Mouse (Mus musculus): ENCODE measurements around the gene Spg7. TPM values are rescaled to one million over a fixed set of nuclear protein-coding genes. Genes with fewer than 3 reads are reported as not detected.
"Not testable (repeated sequence)": the region's sequence is repeated elsewhere in the genome, so short reads cannot be mapped to it uniquely, and the experiment has no call there.

Spg7 gene
- polyA plus RNA-seq, 1 experiment from 2014 or later, result 143 TPM

- ChIA-PET POLR2A (no interaction called here), CTCF (no interaction called here)
- TF ChIP-seq CTCF (IDR thresholded peaks at IDR 0.05), result no peak
- in situ Hi-C loops (cut with MboI; ENCODE audit: low pct_unique_long_range_greater_than_20kb), result no loop called here
- no peaks in the 10 kb centered on the region for H3K27me3 ChIP-seq
- DNase-seq (ENCODE audit: low read depth, low spot score), result no peak
- no peak for ATAC-seq
Observed at GRCm38 (mm10) chr8:123087289-123087688, 24.5 kb downstream of the Spg7 start.

GRCm38 (mm10) chr8:123097216-123097615, 34.5 kb downstream of the Spg7 start:
- ChIA-PET POLR2A (no interaction called here), CTCF (no interaction called here)
- no peak for TF ChIP-seq CTCF (IDR thresholded peaks at IDR 0.05)
- ATAC-seq (no peak), DNase-seq (ENCODE audit: low read depth, low spot score) (no peak)
- H3K27me3 ChIP-seq, result no peaks in the 10 kb centered on the region
- in situ Hi-C loops (cut with MboI; ENCODE audit: low pct_unique_long_range_greater_than_20kb), result loop anchor here (10.0 kb wide), 1 partner anchor 192 kb away; no protein-coding TSS in a partner anchor

- ChIA-PET POLR2A (no interaction called here), CTCF (no interaction called here)
- DNase-seq (ENCODE audit: low read depth, low spot score), result no peak
- no peak for TF ChIP-seq CTCF (IDR thresholded peaks at IDR 0.05)
- ATAC-seq, result no peak
- H3K27me3 ChIP-seq, result no peaks in the 10 kb centered on the region
- in situ Hi-C loops (cut with MboI; ENCODE audit: low pct_unique_long_range_greater_than_20kb), result loop anchor here (10.0 kb wide), 1 partner anchor 193 kb away; no protein-coding TSS in a partner anchor
Observed at GRCm38 (mm10) chr8:123097786-123098584, 35.2 kb downstream of the Spg7 start.

- CTCF ChIA-PET, result interaction anchor here (1.7 to 2.7 kb wide), 2 partner anchors 194 to 265 kb away, joined by 8 to 10 read pairs; no protein-coding TSS in a partner anchor
- TF ChIP-seq CTCF (IDR thresholded peaks at IDR 0.05), result no peak
- H3K27me3 ChIP-seq, result no peaks in the 10 kb centered on the region
- POLR2A ChIA-PET, result interaction anchor here (0.6 kb wide), 1 partner anchor 361 kb away, joined by 3 read pairs; no protein-coding TSS in a partner anchor
- DNase-seq (ENCODE audit: low read depth, low spot score) (peak; percentile 84), ATAC-seq (peak; percentile 62)
- in situ Hi-C loops (cut with MboI; ENCODE audit: low pct_unique_long_range_greater_than_20kb), result loop anchor here (5.0 kb wide), 1 partner anchor 268 kb away; no protein-coding TSS in a partner anchor
Observed at GRCm38 (mm10) chr8:123100288-123100687, 37.5 kb downstream of the Spg7 start.

- H3K27me3 ChIP-seq, result no peaks in the 10 kb centered on the region
- ChIA-PET CTCF (interaction anchor here (1.3 to 2.7 kb wide), 3 partner anchors 13 to 266 kb away, joined by 3 to 10 read pairs (median 8); no protein-coding TSS in a partner anchor), POLR2A (interaction anchor here (0.9 kb wide), 1 partner anchor 194 kb away, joined by 4 read pairs; no protein-coding TSS in a partner anchor)
- ATAC-seq, result no peak
- no peak for TF ChIP-seq CTCF (IDR thresholded peaks at IDR 0.05)
- no peak for DNase-seq (ENCODE audit: low read depth, low spot score)
- in situ Hi-C loops (cut with MboI; ENCODE audit: low pct_unique_long_range_greater_than_20kb), result loop anchor here (5.0 kb wide), 1 partner anchor 269 kb away; no protein-coding TSS in a partner anchor
Observed at GRCm38 (mm10) chr8:123101244-123101643, 38.5 kb downstream of the Spg7 start.

GRCm38 (mm10) chr8:123101735-123102685, 39.3 kb downstream of the Spg7 start, which contains the start of gene Rpl13:
Rpl13 (plus strand) TSS chr8:123102350.
- peak; percentile 65 for ATAC-seq
- in situ Hi-C loops (cut with MboI; ENCODE audit: low pct_unique_long_range_greater_than_20kb), result loop anchor here (5.0 kb wide), 1 partner anchor 270 kb away; no protein-coding TSS in a partner anchor
- no peaks in the 10 kb centered on the region for H3K27me3 ChIP-seq
- CTCF ChIA-PET, result interaction anchor here (1.3 to 2.7 kb wide), 3 partner anchors 14 to 267 kb away, joined by 3 to 10 read pairs (median 8); no protein-coding TSS in a partner anchor
- DNase-seq (ENCODE audit: low read depth, low spot score), result peak; percentile 83
- no peak for TF ChIP-seq CTCF (IDR thresholded peaks at IDR 0.05)
- POLR2A ChIA-PET, result no interaction called here

- in situ Hi-C loops (cut with MboI; ENCODE audit: low pct_unique_long_range_greater_than_20kb), result loop anchor here (5.0 kb wide), 1 partner anchor 271 kb away; no protein-coding TSS in a partner anchor
- POLR2A ChIA-PET; H3K27me3 ChIP-seq; ATAC-seq; DNase-seq (ENCODE audit: low read depth, low spot score): not testable (repeated sequence)
- CTCF ChIA-PET, result interaction anchor here (1.5 kb wide), 1 partner anchor 196 kb away, joined by 4 read pairs; no protein-coding TSS in a partner anchor
Observed at GRCm38 (mm10) chr8:123102855-123103254, 40.1 kb downstream of the Spg7 start.

- ChIA-PET CTCF (interaction anchor here (1.5 kb wide), 1 partner anchor 197 kb away, joined by 4 read pairs; no protein-coding TSS in a partner anchor), POLR2A (interaction anchor here (0.9 kb wide), 1 partner anchor 18 kb away, joined by 3 read pairs; no protein-coding TSS in a partner anchor)
- no peak for DNase-seq (ENCODE audit: low read depth, low spot score)
- ATAC-seq, result no peak
- no peak for TF ChIP-seq CTCF (IDR thresholded peaks at IDR 0.05)
- no peaks in the 10 kb centered on the region for H3K27me3 ChIP-seq
- in situ Hi-C loops (cut with MboI; ENCODE audit: low pct_unique_long_range_greater_than_20kb), result loop anchor here (5.0 kb wide), 1 partner anchor 271 kb away; no protein-coding TSS in a partner anchor
Observed at GRCm38 (mm10) chr8:123103285-123103684, 40.5 kb downstream of the Spg7 start.

GRCm38 (mm10) chr8:123104046-123104767, 41.5 kb downstream of the Spg7 start:
- POLR2A ChIA-PET, result interaction anchor here (0.9 kb wide), 1 partner anchor 19 kb away, joined by 3 read pairs; no protein-coding TSS in a partner anchor
- in situ Hi-C loops (cut with MboI; ENCODE audit: low pct_unique_long_range_greater_than_20kb), result loop anchor here (5.0 kb wide), 1 partner anchor 272 kb away; no protein-coding TSS in a partner anchor
- DNase-seq (ENCODE audit: low read depth, low spot score) (no peak), ATAC-seq (no peak)
- CTCF ChIA-PET, result interaction anchor here (1.5 kb wide), 1 partner anchor 198 kb away, joined by 4 read pairs; no protein-coding TSS in a partner anchor
- no peaks in the 10 kb centered on the region for H3K27me3 ChIP-seq
- TF ChIP-seq CTCF (IDR thresholded peaks at IDR 0.05), result no peak

All from Patski (cell line).